Mouse (Mus musculus) CH12.LX (cell line): ENCODE measurements around the gene Mrm1.

ENCODE experiments used
- CHD2 ChIP-seq: IDR thresholded peaks from 2 replicates; pipeline ENCODE4 v1.6.1; 2011; ENCODE audit warnings: low read length, improper control_type of control experiment
- CTCF ChIP-seq, 2 experiments: IDR thresholded peaks in 1 of 2; conservative IDR thresholded peaks in 1 of 2; 2 replicates each; pipeline ENCODE4 v1.5.1; 2011 to 2012; ENCODE audit warnings: low read depth in 2 of 2, low read length in 2 of 2, improper control_type of control experiment in 1 of 2, inconsistent platforms in 1 of 2, mild to moderate bottlenecking in 1 of 2, moderate library complexity in 1 of 2
- E2F4 ChIP-seq: IDR thresholded peaks from 2 replicates; pipeline ENCODE4 v1.6.1; 2011; ENCODE audit warnings: low read depth, low read length, improper control_type of control experiment; ENCODE audit not compliant: insufficient replicate concordance
- EP300 ChIP-seq: IDR thresholded peaks from 2 replicates; pipeline ENCODE4 v1.6.1; 2011; ENCODE audit warnings: low read length, improper control_type of control experiment
- JUND ChIP-seq: conservative IDR thresholded peaks from 2 replicates; pipeline ENCODE4 v1.6.1; 2011; ENCODE audit warnings: low read depth, low read length, improper control_type of control experiment
- MAX ChIP-seq: IDR thresholded peaks from 2 replicates; pipeline ENCODE4 v1.6.1; 2011; ENCODE audit warnings: low read length, improper control_type of control experiment
- MYC ChIP-seq: IDR thresholded peaks from 2 replicates; pipeline ENCODE4 v1.6.1; 2011; ENCODE audit warnings: low read depth, mild to moderate bottlenecking, improper control_type of control experiment, low read length
- POLR2A ChIP-seq: IDR thresholded peaks from 2 replicates; pipeline ENCODE4 v1.6.1; 2011; ENCODE audit warnings: low read depth, mild to moderate bottlenecking, improper control_type of control experiment, low read length
- POLR2AphosphoS2 ChIP-seq: IDR thresholded peaks from 2 replicates; pipeline ENCODE4 v1.6.1; 2011; ENCODE audit warnings: low read depth, low read length, improper control_type of control experiment
- SMC3 ChIP-seq: IDR thresholded peaks from 2 replicates; pipeline ENCODE4 v1.6.1; 2011; ENCODE audit warnings: low read depth, low read length, improper control_type of control experiment
- ZNF384 ChIP-seq: IDR thresholded peaks from 2 replicates; pipeline ENCODE4 v1.6.1; 2012; ENCODE audit warnings: low read depth, low read length, improper control_type of control experiment, inconsistent platforms

DNA sequence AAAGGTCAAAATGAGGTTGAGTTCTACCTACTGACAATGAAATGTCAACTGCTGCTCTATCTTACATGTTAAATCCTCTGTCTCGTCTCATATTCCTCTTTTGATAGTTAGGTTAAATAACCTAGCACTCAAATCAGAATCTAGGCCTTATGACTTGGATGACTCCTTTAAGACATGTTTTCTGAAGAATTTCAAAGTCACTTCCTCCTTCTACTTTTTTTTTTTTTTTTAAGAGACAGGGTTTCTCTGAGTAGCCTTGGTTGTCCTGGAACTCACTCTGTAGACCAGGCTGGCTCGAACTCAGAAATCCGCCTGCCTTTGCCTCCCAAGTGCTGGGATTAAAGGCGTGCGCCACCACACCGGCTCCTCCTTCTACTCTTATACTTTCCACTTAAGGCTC lies 36.0 kb upstream of the Mrm1 start:
- no peak for TF ChIP-seq CTCF (conservative IDR thresholded peaks at IDR 0.05 in 1 of 2, IDR thresholded peaks at IDR 0.05 in 1 of 2; ENCODE audit: low read depth in 2 of 2, low read length in 2 of 2)
- TF ChIP-seq MYC, result no peak
- TF ChIP-seq EP300, result no peak
- TF ChIP-seq MAX, result no peak
- TF ChIP-seq POLR2AphosphoS2, result no peak
- TF ChIP-seq POLR2A, result no peak
- no peak for TF ChIP-seq JUND
- no peak for TF ChIP-seq E2F4
- TF ChIP-seq ZNF384, result peak; percentile 57
- no peak for TF ChIP-seq SMC3
- no peak for TF ChIP-seq CHD2
